Mouse (Mus musculus) embryonic facial prominence, embryonic 11.5 days (tissue): ENCODE measurements at regions not wholly inside any gene's neighbourhood (a gene's known extent, or its start where the extent isn't known, plus 50 kb on each side); places are given as distances from the start of the nearest gene placed in this dataset.
A peak's percentile ranks its signal among the peaks of the same experiment; 100 is the strongest.

ENCODE experiments used
- ATAC-seq: fragments of 200-750 bp; cut with Nextera tagmentation; replicated peaks from 2 replicates; pipeline ENCODE4 v1.8.0; 2017; ENCODE audit warnings: low read depth; ENCODE audit not compliant: insufficient number of reproducible peaks, low FRiP score, low TSS enrichment
- DNase-seq: peaks from one replicate; pipeline ENCODE4 v3.0.0-alpha.2; 2015; ENCODE audit warnings: low spot score
- H3K27ac ChIP-seq: fragments of 300-500 bp; sonication (generic); replicated peaks from 2 replicates; pipeline ENCODE4 v1.5.1; 2014; ENCODE audit warnings: mild to moderate bottlenecking, low read depth, low read length, control low read depth
- H3K27me3 ChIP-seq: fragments of 300-500 bp; sonication (generic); 2 replicates; pipeline ENCODE4 v1.6.1; 2014; ENCODE audit warnings: mild to moderate bottlenecking, low read length, moderate library complexity, mixed read lengths; ENCODE audit not compliant: control insufficient read depth, insufficient read depth
- H3K36me3 ChIP-seq: fragments of 300-500 bp; sonication (generic); replicated peaks from 2 replicates; pipeline ENCODE4 v1.6.1; 2014; ENCODE audit warnings: low read depth, mild to moderate bottlenecking, low read length, moderate library complexity, mixed read lengths; ENCODE audit not compliant: control insufficient read depth, insufficient read depth
- H3K4me1 ChIP-seq: fragments of 300-500 bp; sonication (generic); 2 replicates; pipeline ENCODE4 v1.6.1; 2014; ENCODE audit warnings: low read length, mixed read lengths; ENCODE audit not compliant: control insufficient read depth, insufficient read depth
- H3K4me2 ChIP-seq: fragments of 300-500 bp; sonication (generic); 2 replicates; pipeline ENCODE4 v1.6.1; 2014; ENCODE audit warnings: low read depth, mild to moderate bottlenecking, control low read depth, low read length, moderate library complexity
- H3K4me3 ChIP-seq: fragments of 300-500 bp; sonication (generic); 2 replicates; pipeline ENCODE4 v1.5.1; 2014; ENCODE audit warnings: low read depth, low read length, control low read depth
- H3K9ac ChIP-seq: fragments of 300-500 bp; sonication (generic); replicated peaks from 2 replicates; pipeline ENCODE4 v1.6.1; 2014; ENCODE audit warnings: mild to moderate bottlenecking, control low read depth, low read length
- H3K9me3 ChIP-seq: fragments of 300-500 bp; sonication (generic); replicated peaks from 2 replicates; pipeline ENCODE4 v1.6.1; 2016; ENCODE audit warnings: mild to moderate bottlenecking, low read length, inconsistent platforms, mixed read lengths; ENCODE audit not compliant: control insufficient read depth
- WGBS: fragments of 180-500 bp; shearing (Covaris S2); extraction: QIAGEN DNeasy Blood & Tissue Kit; methylation state at CpG from one replicate; pipeline ENCODE4 v1.1.7; 2014; 5-methylcytosine and 5-hydroxymethylcytosine counted together

DNA sequence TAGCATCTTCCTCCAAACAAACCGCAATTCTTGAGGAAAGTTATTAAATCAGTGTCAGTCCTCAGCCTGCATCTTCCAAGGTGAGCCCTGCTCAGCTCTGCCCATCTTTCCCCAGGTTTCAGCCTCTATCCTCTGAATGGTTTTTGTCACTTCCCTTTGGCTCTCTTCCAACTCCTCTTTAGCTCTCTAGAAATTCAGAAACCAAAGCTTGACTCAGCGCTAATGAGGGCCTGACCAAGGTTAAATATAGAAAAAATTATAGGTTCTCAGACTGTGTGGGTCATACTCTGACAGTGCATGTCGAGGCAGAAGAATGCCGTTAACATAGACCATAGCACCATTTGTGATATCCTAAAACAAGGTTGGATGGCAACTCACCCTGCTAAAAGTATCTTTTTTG, 63.6 kb upstream of the Tspan5 start:
- 84% methylated on average over 4 of the region's 4 CpGs for WGBS
- H3K9me3 ChIP-seq = no peaks in the 10 kb centered on the region
- H3K4me3 ChIP-seq = no peak overlapping the region
- H3K4me2 ChIP-seq = no peak overlapping the region
- no peaks in the 10 kb centered on the region for H3K4me1 ChIP-seq
- DNase-seq (no peak), ATAC-seq (no peak)
- no peak overlapping the region for H3K9ac ChIP-seq
- no peaks in the 10 kb centered on the region for H3K27me3 ChIP-seq
- H3K36me3 ChIP-seq = no peaks in the 10 kb centered on the region
- no peak overlapping the region for H3K27ac ChIP-seq

DNA sequence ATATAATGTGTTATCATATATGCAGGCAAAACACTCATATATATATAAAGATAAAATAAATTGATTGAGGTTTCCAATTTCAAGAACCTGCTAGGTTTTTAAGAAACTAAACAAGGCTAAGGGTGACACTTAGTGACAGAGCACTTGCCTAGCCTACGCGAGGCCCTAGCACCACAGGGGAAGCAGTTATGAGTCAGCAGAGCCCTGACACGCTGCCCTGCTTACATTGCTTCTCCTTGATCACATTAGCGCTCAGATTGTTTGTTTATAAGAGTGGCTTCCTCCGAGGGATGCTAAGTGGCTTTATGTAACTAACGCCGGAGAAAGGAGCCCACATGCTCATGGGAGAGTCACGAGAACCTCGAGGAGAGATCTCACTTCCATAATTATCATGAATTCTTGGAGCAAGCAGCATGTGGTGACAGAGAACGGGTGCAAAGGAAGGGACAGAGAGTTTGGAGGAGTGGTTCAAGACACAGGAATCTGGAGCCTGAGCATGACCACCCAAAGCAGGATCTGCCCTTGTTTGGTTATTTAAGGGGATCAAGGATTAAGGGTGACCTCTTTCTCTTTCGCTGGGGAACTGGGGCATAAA, 55.3 kb upstream of the Tspan5 start:
- H3K27me3 ChIP-seq = no peaks in the 10 kb centered on the region
- WGBS = 56% methylated on average over 11 of the region's 11 CpGs
- no peak overlapping the region for H3K4me2 ChIP-seq
- H3K36me3 ChIP-seq = no peaks in the 10 kb centered on the region
- no peak overlapping the region for H3K27ac ChIP-seq
- no peaks in the 10 kb centered on the region for H3K4me1 ChIP-seq
- no peak overlapping the region for H3K4me3 ChIP-seq
- no peaks in the 10 kb centered on the region for H3K9me3 ChIP-seq
- DNase-seq (peak; percentile 8), ATAC-seq (no peak)
- no peak overlapping the region for H3K9ac ChIP-seq

DNA sequence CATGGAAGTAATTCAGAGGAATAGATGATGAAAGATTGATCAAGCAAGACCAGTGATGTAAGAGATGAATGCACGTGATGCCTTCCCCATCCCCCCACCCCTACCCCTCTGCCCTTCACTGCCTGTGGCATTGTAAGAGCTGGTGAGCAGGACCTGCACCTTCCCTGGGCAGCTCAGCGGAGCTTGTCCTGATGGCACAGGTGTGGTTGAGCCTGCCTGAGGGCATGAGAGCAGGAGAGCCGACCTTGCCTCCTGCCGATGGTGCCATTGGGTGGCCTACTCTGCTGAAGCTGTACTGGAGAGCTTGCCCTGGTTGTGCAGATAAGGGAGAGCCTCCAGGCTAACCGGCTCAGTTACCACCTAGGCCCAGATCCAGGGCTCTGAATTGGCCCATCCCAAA, 53.4 kb upstream of the Tspan5 start:
- Histone ChIP-seq H3K27ac (no peak overlapping the region), H3K4me1 (no peaks in the 10 kb centered on the region), H3K36me3 (no peaks in the 10 kb centered on the region), H3K27me3 (no peaks in the 10 kb centered on the region), H3K9ac (no peak overlapping the region), H3K4me3 (no peak overlapping the region), H3K9me3 (no peaks in the 10 kb centered on the region), H3K4me2 (no peak overlapping the region)
- WGBS = 83% methylated on average over 5 of the region's 5 CpGs
- no peak for ATAC-seq
- no peak for DNase-seq
